Mouse (Mus musculus): ENCODE data around the gene Sf3a2. TPM values are rescaled to one million over a fixed set of nuclear protein-coding genes. Genes with fewer than 3 reads are reported as not detected.
"Not testable (repeated sequence)": the region's sequence is repeated elsewhere in the genome, so short reads cannot be mapped to it uniquely, and the experiment has no call there.

The Sf3a2 gene
- polyA plus RNA-seq, 1 experiment from 2014 or later: 31.3 TPM

DNA sequence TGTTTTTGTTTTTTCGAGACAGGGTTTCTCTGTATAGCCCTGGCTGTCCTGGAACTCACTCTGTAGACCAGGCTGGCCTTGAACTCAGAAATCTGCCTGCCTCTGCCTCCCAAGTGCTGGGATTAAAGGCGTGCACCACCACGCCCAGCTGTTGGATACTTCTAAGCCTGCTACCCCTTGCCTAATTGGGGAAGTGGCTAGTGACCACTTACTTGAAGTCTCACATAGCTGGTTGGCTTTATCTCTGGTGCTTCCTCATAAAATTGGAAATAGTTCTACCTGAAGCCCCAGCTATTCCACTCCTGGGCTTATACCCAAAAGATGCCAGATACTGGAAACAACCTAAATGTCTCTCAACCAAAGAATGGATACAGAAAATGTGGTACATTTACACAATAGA is 18.3 kb downstream of the Sf3a2 start:
- Histone ChIP-seq H3K27me3 (peaks cover 28% of the 10 kb centered on the region), H3K4me1 (replicated peaks) (peaks cover 32% of the 10 kb centered on the region)
- H3K9ac ChIP-seq; H3K4me3 ChIP-seq (replicated peaks); H3K4me2 ChIP-seq; H3K27ac ChIP-seq (replicated peaks); ATAC-seq (ENCODE audit: insufficient read depth); H3K36me3 ChIP-seq (replicated peaks); H3K9me3 ChIP-seq (replicated peaks): not testable (repeated sequence)
- WGBS (ENCODE audit: insufficient replicate concordance): 51% methylated on average over 3 of the region's 3 CpGs

DNA sequence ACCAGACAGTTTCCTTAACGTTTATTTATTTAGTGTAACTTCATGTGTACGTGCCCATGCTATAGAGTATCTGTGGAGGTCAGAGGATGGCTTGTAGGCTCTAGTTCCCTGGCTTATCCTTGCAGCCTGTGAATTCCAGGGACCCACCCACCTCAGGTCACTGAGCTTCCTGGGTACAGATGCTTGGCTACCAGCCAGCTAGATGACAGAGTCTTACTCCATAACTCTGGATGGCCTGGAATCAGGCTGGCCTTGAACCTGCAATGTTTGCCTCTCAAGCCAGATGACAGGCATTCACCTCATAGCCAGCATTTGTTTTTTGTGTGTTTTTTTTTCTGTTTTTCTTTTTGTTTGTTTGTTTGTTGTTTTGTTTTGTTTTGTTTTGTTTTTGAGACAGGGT is 19.2 kb downstream of the Sf3a2 start:
- H3K27ac ChIP-seq (replicated peaks): no peak overlapping the region
- no peak overlapping the region for H3K9ac ChIP-seq
- H3K4me2 ChIP-seq: no peak overlapping the region
- no peaks in the 10 kb centered on the region for H3K36me3 ChIP-seq (replicated peaks)
- peaks cover 39% of the 10 kb centered on the region for H3K4me1 ChIP-seq (replicated peaks)
- peaks cover 19% of the 10 kb centered on the region for H3K27me3 ChIP-seq
- H3K4me3 ChIP-seq (replicated peaks): no peak overlapping the region
- H3K9me3 ChIP-seq (replicated peaks): no peaks in the 10 kb centered on the region
- ATAC-seq (ENCODE audit: insufficient read depth): no peak
- 53% methylated on average over 2 of the region's 2 CpGs for WGBS (ENCODE audit: insufficient replicate concordance)

DNA sequence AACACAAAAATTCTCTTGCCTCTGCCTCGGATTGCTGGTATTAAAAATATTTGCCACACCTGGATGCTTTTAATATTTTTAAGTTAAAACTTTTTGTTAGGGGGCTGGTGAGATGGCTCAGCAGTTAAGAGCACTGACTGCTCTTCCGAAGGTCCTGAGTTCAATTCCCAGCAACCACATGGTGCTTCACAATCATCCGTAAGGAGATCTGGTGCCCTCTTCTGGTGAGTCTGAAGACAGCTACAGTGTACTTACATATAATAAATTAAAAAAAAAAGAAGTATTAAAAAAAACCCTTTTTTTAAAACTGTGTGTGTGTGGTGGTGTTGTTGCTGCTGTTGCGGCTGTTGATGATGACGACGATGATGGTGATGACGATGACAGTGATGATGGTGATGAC is 20.0 kb downstream of the Sf3a2 start:
- not testable (repeated sequence) for H3K9me3 ChIP-seq (replicated peaks); ATAC-seq (ENCODE audit: insufficient read depth); H3K4me3 ChIP-seq (replicated peaks); H3K36me3 ChIP-seq (replicated peaks); H3K9ac ChIP-seq
- Histone ChIP-seq H3K27me3 (peaks cover 11% of the 10 kb centered on the region), H3K4me1 (replicated peaks) (peaks cover 46% of the 10 kb centered on the region), H3K4me2 (peak overlapping the region; percentile 49; the same call in 1 of the 2 replicates), H3K27ac (replicated peaks) (peak overlapping the region; percentile 94)
- 80% methylated on average over 7 of the region's 7 CpGs for WGBS (ENCODE audit: insufficient replicate concordance)

DNA sequence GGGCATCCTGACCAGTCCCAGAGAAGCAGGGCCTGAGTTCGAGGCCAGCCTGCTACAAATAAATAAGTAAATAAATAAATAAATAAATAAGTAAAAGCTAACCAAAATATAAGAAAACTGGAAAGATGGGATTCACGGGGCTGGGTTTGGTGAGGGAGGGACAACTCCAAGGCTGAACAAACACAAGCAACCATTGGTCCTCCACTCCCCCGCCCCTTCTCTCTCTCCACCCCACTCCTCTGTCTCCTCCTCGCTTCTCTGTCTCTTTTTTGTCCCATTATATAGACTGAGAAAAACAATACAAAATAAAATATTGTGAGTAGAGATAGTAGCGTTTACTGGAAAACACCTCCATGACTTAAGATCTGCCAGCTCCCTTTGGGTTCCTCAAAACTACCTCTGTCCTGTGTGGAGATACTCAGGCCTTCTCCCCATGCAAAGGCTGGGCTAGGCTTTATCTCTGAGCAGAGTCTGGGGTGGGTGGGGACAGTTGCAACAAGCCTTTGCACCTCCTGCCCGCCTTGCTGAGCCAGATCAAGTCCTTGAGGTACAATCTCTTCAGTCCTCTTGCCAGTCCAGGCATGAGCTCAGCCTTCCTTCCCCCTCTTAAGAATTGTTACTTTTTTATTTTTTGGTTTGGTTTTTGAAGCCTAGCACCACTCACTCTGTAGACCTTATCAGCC is 20.7 kb downstream of the Sf3a2 start:
- peak overlapping the region; percentile 49 for H3K4me2 ChIP-seq
- H3K27ac ChIP-seq (replicated peaks): peak overlapping the region; percentile 94
- peak overlapping the region; percentile 22; the same call in 1 of the 2 replicates for H3K9ac ChIP-seq
- H3K4me1 ChIP-seq (replicated peaks): peaks cover 54% of the 10 kb centered on the region
- WGBS (ENCODE audit: insufficient replicate concordance): 29% methylated on average over 6 of the region's 6 CpGs
- ATAC-seq (ENCODE audit: insufficient read depth): peak; percentile 98
- H3K36me3 ChIP-seq (replicated peaks): no peaks in the 10 kb centered on the region
- no peak overlapping the region for H3K4me3 ChIP-seq (replicated peaks)
- H3K9me3 ChIP-seq (replicated peaks): no peaks in the 10 kb centered on the region
- H3K27me3 ChIP-seq: 0 out of 2 replicates have a peak, but pooled peaks cover 4% of the 10 kb centered on the region

DNA sequence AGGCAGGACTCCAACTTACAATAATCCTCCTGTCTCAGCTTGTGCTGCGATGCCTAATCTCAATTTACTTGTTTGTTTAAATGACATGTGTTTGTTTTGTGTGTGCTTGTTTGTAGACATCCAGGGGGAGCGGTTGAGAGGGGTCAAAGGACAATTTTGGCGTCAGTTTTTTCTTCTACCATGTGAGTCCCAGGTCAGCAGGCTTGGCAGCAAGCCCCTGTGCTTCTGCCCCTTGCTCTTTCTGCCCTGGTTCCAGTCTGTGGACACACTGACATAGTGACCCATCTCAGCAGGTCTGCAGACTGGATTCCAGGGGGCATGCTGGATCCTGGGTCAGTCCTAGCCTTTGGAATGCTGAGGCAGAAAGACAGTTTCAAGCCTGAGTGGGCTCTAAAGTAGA is 21.4 kb downstream of the Sf3a2 start:
- Histone ChIP-seq H3K4me2 (peak overlapping the region; percentile 49), H3K9ac (peak overlapping the region; percentile 22; the same call in 1 of the 2 replicates), H3K4me3 (replicated peaks) (no peak overlapping the region), H3K4me1 (replicated peaks) (peaks cover 61% of the 10 kb centered on the region), H3K9me3 (replicated peaks) (no peaks in the 10 kb centered on the region), H3K36me3 (replicated peaks) (no peaks in the 10 kb centered on the region), H3K27me3 (0 out of 2 replicates have a peak, but pooled peaks cover 3% of the 10 kb centered on the region), H3K27ac (replicated peaks) (peak overlapping the region; percentile 94)
- no peak for ATAC-seq (ENCODE audit: insufficient read depth)
- WGBS (ENCODE audit: insufficient replicate concordance): 47% methylated on average over 3 of the region's 3 CpGs

DNA sequence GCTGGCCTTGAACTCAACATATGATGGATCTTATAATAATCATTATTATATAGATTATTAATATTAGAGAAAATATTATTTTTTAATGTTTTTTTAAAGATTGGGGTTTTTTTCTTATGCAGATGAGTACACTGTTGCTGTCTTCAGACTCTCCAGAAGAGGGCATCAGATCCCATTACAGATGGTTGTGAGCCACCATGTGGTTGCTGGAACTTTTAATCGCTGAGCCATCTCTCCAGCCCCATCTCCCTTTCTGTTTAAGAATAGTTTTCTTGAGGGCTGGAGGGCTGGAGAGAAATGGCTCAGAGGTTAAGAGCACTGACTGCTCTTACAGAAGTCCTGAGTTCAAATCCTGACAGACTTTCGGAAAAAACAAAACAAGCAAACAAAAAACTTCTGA is 24.0 kb downstream of the Sf3a2 start:
- WGBS (ENCODE audit: insufficient replicate concordance): 41% methylated on average over 2 of the region's 2 CpGs
- peak overlapping the region; percentile 28 for H3K4me2 ChIP-seq
- ATAC-seq (ENCODE audit: insufficient read depth): no peak
- peaks cover 77% of the 10 kb centered on the region for H3K4me1 ChIP-seq (replicated peaks)
- H3K9me3 ChIP-seq (replicated peaks): no peaks in the 10 kb centered on the region
- H3K27ac ChIP-seq (replicated peaks): peak overlapping the region; percentile 83
- 0 out of 2 replicates have a peak overlapping the region, but pooled peaks have one; percentile 12 for H3K9ac ChIP-seq
- no peak overlapping the region for H3K4me3 ChIP-seq (replicated peaks)
- H3K36me3 ChIP-seq (replicated peaks): no peaks in the 10 kb centered on the region
- no peaks in the 10 kb centered on the region for H3K27me3 ChIP-seq

DNA sequence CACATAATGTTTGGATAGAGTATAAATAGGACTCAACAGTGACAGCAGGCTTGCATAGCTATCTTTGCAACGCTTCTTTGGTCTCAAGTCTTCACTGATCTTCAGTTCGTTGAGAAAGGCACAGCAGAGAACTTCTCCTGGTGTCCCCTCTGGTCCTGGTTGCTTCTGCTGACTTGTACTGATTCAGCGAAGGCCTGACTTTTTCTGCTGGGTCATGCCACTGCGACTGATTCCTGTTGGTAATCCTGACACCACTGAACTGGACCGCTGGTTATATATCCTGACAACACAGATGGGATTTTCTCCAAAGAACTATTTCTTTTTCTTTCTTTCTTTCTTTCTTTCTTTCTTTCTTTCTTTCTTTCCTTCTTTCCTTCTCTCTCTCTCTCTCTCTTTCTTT is 24.5 kb downstream of the Sf3a2 start:
- peaks cover 75% of the 10 kb centered on the region for H3K4me1 ChIP-seq (replicated peaks)

DNA sequence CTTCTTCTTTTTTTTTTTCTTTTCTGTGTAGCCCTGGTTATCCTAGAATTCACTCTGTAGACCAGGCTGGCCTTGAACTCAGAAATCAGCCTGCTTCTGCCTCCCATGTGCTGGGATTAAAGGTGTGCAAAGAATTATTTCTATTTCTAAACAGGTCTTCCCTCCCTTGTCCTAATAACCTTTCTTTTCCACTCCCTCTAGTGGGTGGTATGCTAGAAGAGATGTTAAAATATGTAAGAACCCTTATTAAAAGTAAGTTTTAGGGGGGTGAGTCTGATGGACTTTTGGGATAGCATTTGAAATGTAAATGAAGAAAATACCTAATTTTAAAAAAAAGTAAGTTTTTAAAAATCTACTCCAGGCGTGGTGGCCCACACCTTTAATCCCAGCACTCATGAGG is 25.3 kb downstream of the Sf3a2 start:
- Histone ChIP-seq H3K27ac (replicated peaks) (peak overlapping the region; percentile 96), H3K9ac (no peak overlapping the region), H3K36me3 (replicated peaks) (peaks cover 12% of the 10 kb centered on the region), H3K4me1 (replicated peaks) (peaks cover 75% of the 10 kb centered on the region), H3K4me2 (no peak overlapping the region; the same call in 1 of the 2 replicates), H3K9me3 (replicated peaks) (no peaks in the 10 kb centered on the region), H3K27me3 (no peaks in the 10 kb centered on the region), H3K4me3 (replicated peaks) (no peak overlapping the region)
- WGBS (ENCODE audit: insufficient replicate concordance): 65% methylated on average over 1 of the region's 1 CpGs
- ATAC-seq (ENCODE audit: insufficient read depth): no peak

More for the DNA sequence above, 24.5 kb downstream of the Sf3a2 start:
- Histone ChIP-seq H3K4me2 (peak overlapping the region; percentile 28), H3K9ac (0 out of 2 replicates have a peak overlapping the region, but pooled peaks have one; percentile 12), H3K36me3 (replicated peaks) (peaks cover 4% of the 10 kb centered on the region; the same call in 1 of the 2 replicates), H3K9me3 (replicated peaks) (no peaks in the 10 kb centered on the region), H3K27ac (replicated peaks) (peak overlapping the region; percentile 83), H3K27me3 (no peaks in the 10 kb centered on the region), H3K4me3 (replicated peaks) (no peak overlapping the region)
- WGBS (ENCODE audit: insufficient replicate concordance): 77% methylated on average over 5 of the region's 5 CpGs
- no peak for ATAC-seq (ENCODE audit: insufficient read depth)

DNA sequence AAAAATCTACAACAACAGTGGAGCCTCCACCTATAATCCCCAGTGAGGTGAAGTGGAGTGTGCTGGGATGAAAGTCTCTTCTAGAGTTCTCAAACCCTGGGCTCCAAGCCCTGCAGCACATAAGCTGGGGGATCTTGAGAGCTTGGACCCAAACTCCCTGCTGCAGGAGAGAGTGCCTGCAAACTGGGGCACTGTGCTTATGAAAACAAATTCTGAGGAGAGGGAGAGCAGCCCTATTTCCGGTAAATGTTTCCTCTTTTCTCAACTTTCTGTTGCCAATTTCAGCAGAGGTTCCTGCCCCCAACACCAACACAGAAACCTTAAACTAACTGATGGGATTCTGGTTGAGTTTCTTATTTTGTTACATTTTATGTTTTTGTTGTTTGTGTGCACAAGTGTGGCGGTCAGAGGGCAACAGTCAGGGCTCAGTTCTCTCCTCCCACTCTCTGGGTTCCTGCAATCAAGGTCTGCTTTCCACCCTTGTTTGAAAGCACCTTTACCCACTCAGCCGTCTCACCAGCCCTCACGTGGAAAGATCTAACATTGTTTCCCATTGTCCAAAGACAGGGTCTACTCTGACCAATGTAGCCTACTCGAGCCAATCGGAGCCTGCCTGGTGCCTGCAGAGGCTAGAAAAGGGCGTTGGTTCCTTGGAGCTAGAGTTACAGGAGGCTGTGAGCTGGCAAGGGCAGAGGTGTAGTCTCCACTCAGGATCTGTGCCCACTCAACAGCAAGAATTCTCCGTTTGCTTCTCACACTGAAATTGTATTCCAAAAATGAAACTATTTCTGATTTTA is 26.0 kb downstream of the Sf3a2 start:
- peak overlapping the region; percentile 35 for H3K4me2 ChIP-seq
- peaks cover 72% of the 10 kb centered on the region for H3K4me1 ChIP-seq (replicated peaks)
- ATAC-seq (ENCODE audit: insufficient read depth): no peak
- H3K27me3 ChIP-seq: no peaks in the 10 kb centered on the region
- peak overlapping the region; percentile 23; the same call in 1 of the 2 replicates for H3K9ac ChIP-seq
- H3K27ac ChIP-seq (replicated peaks): peak overlapping the region; percentile 96
- 0 out of 2 replicates have a peak overlapping the region, but pooled peaks have one; percentile 1 for H3K4me3 ChIP-seq (replicated peaks)
- WGBS (ENCODE audit: insufficient replicate concordance): 25% methylated on average over 8 of the region's 8 CpGs
- peaks cover 18% of the 10 kb centered on the region for H3K36me3 ChIP-seq (replicated peaks)
- no peaks in the 10 kb centered on the region for H3K9me3 ChIP-seq (replicated peaks)

DNA sequence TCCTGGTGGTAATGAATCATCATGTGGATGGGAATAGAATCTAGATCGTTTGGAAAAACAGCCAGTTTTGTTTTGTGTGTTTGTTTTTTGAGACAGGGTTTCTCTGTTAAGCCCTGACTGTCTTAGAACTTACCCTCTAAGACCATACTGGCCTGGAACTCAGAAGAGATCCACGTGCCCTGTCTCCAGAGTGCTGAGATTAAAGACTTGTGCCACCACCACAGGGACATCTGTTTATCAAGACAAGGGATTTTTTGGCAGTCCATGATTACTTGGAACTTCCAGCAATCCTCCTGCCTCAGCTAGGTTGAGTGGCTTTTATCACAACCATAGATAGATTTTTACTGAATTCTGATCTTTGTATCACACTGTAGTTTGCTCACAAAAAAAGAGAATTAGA is 26.8 kb downstream of the Sf3a2 start:
- Histone ChIP-seq H3K36me3 (replicated peaks) (peaks cover 26% of the 10 kb centered on the region), H3K27ac (replicated peaks) (peak overlapping the region; percentile 96), H3K9me3 (replicated peaks) (no peaks in the 10 kb centered on the region), H3K4me1 (replicated peaks) (peaks cover 72% of the 10 kb centered on the region), H3K4me2 (peak overlapping the region; percentile 35; the same call in 1 of the 2 replicates), H3K9ac (peak overlapping the region; percentile 8; the same call in 1 of the 2 replicates), H3K27me3 (no peaks in the 10 kb centered on the region), H3K4me3 (replicated peaks) (no peak overlapping the region)
- 37% methylated on average over 2 of the region's 2 CpGs for WGBS (ENCODE audit: insufficient replicate concordance)
- no peak for ATAC-seq (ENCODE audit: insufficient read depth)

Data from liver, embryonic 15.5 days (tissue).